Mouse (Mus musculus) layer of hippocampus, adult 2 months (tissue): ENCODE measurements around the gene Cep95. TPM values are rescaled to one million over a fixed set of nuclear protein-coding genes. Genes with fewer than 3 reads are reported as not detected.

Source experiments
- DNase-seq, 2 experiments: peaks; one replicate each; pipeline ENCODE4 v3.0.0; 2022; ENCODE audit warnings: low spot score in 2 of 2
- H3K27ac ChIP-seq: fragments of 200-600 bp; 2 replicates; pipeline ENCODE4 v1.8.1; 2022
- H3K4me3 ChIP-seq: fragments of 200-600 bp; 2 replicates; pipeline ENCODE4 v1.8.1; 2022; ENCODE audit warnings: mild to moderate bottlenecking
- CTCF ChIP-seq: fragments of 200-600 bp; conservative IDR thresholded peaks from 2 replicates; pipeline ENCODE4 v1.8.1; 2022; ENCODE audit warnings: antibody characterized with exemption, mild to moderate bottlenecking, moderate library complexity
- total RNA-seq, 2 experiments: library from RNA; stranded (reverse); gene quantifications; 2 replicates each; pipeline ENCODE4 v1.2.3; 2021

Cep95 gene
- total RNA-seq, 2 experiments from 2014 or later: 13.6 to 18.8 TPM

GRCm38 (mm10) chr11:106759028-106759427, 30.0 kb upstream of the Cep95 start:
- no peak for DNase-seq
- no peak for TF ChIP-seq CTCF
- Histone ChIP-seq H3K27ac (no peak overlapping the region), H3K4me3 (no peak overlapping the region)

DNA sequence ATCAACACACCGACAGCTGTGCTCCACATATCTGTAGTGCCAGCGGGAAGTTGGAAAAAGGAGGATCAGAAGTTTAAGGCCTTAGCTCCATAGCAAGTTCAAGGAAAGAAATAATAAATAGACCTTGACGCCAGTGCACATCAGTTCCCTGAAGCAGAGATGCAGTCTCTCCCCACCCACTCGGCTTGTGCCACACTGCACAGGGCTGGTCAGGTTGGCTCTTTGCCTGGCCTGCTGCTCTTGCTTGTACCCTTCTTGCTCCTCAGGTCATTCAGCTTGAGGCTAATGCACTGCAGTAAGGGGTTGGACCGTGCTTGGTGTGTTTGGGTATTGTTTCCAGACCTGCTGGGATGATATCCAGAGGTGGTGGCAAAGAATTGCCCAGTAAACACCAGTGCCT, 28.5 kb upstream of the Cep95 start:
- no peak for TF ChIP-seq CTCF
- H3K27ac ChIP-seq: no peak overlapping the region
- DNase-seq: no peak
- H3K4me3 ChIP-seq: no peak overlapping the region

- Histone ChIP-seq H3K27ac (peak overlapping the region; percentile 39; the same call in 1 of the 2 replicates), H3K4me3 (no peak overlapping the region)
- DNase-seq: no peak
- TF ChIP-seq CTCF: no peak
Observed at GRCm38 (mm10) chr11:106762139-106762799, 26.8 kb upstream of the Cep95 start.

DNA sequence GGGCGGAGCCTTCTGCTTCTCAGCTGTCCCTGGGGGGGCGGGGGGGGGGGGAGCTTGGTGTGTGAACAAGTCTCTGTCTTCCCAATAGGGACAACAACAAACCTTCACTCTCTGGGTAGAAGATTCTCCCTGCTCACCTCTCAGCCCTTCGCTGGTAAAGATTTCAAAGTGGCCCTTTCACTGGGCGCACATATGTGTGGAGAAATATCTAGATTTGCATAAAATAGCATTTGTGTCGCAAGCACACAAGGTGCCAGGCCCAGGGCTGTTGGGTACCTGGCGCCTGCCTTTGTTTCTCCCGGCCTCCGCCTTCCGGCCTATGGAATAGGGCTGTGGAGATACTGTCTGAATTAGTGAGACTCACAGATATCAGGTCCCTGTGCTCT, 26.3 kb upstream of the Cep95 start:
- no peak for DNase-seq
- peak overlapping the region; percentile 46; the same call in 1 of the 2 replicates for H3K27ac ChIP-seq
- no peak overlapping the region for H3K4me3 ChIP-seq
- TF ChIP-seq CTCF: no peak

DNA sequence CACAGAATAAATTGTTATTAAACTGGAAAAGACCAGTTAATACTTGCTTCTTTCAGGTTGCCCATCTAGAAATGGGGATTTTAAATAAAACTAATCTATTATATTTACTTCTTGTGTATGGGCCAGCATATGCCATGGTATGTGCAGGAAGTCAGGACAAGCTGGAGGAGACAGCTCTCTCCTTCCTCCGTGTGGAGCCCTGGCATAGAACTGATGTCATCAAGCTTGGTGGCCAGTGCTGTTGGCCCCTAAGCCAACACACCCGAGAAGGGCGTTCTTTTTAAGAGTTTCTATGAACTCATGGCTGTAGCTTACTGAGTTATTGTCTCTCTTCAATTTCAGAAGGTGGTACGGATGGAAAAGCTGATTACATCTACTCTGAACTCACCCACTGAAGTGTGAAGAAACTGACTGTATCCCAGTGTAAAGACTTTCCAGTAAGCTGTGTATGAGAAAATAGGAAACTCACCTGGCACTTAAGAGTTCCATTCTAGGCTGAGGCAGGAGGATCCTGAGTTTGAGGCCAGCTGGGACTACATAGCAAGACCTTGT, 22.4 kb upstream of the Cep95 start:
- no peak for DNase-seq
- H3K4me3 ChIP-seq: no peak overlapping the region
- no peak overlapping the region for H3K27ac ChIP-seq
- TF ChIP-seq CTCF: no peak

- no peak overlapping the region for H3K4me3 ChIP-seq
- no peak overlapping the region for H3K27ac ChIP-seq
- peak; percentile 43 for TF ChIP-seq CTCF
- no peak for DNase-seq
Observed at GRCm38 (mm10) chr11:106767516-106767915, 21.5 kb upstream of the Cep95 start.

DNA sequence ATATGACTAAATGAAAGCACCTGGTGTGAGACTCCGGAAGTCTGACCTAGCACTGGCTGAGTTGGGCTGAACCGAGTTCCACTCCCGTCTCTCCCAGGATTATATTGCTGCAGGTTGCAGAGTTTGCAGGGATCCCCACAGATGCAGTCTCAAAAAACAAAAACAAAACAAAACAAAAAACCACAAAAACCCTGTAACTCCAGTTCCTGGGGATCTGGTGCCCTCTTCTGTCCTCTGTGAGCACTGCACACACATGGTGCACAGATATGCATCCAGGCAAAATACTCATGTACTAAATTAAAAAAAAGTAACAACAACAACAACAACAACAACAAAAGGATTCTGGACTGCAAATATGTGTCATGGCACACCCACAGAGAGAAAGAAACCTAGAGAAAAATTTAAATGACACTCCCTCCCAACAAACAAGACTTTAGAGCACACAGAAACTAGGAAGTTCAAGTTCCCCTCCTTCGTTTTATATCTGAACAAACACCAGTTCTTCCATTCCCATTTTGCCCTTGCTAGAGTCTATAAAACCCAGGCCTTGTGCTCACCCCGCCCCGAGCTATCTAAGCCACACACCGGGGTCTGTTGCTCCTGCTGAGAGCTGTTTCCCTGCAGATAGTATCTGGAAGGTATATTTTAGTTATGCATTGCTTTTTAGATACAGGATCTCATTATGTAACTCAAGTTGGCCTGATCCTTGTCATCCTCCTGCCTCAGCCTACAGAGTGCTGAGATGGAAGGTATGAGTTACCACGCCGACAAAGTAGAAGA, 18.7 kb upstream of the Cep95 start:
- DNase-seq: no peak
- H3K4me3 ChIP-seq: no peak overlapping the region
- peak; percentile 63 for TF ChIP-seq CTCF
- no peak overlapping the region for H3K27ac ChIP-seq

- no peak overlapping the region for H3K4me3 ChIP-seq
- no peak for DNase-seq
- H3K27ac ChIP-seq: no peak overlapping the region
- TF ChIP-seq CTCF: no peak
Observed at GRCm38 (mm10) chr11:106773061-106773460, 16.0 kb upstream of the Cep95 start.

GRCm38 (mm10) chr11:106776960-106777359, 12.1 kb upstream of the Cep95 start:
- Histone ChIP-seq H3K4me3 (no peak overlapping the region), H3K27ac (no peak overlapping the region)
- TF ChIP-seq CTCF: no peak
- DNase-seq: no peak

DNA sequence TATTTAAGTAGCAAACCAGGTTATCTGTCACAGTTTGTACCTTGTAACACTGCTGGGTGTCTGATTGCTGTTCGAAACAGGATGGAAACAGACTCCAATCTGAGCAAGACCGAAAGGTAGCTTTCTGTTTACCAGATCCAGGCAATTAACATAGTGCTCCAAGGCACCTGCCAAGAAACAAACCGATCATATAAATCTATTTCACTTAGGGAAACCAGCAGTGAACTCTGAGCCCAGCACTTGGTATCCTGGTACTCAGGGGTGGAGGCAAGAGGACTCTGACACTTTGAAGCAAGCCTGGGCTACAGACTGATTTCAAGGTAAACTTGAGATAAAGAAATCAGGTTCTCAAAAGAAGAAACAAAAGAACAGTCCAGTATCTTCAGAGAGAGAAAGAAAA, 11.7 kb upstream of the Cep95 start:
- no peak for TF ChIP-seq CTCF

GRCm38 (mm10) chr11:106778132-106778531, 10.9 kb upstream of the Cep95 start:
- H3K4me3 ChIP-seq: no peak overlapping the region
- H3K27ac ChIP-seq: no peak overlapping the region
- TF ChIP-seq CTCF: no peak
- no peak for DNase-seq

More for the DNA sequence above, 11.7 kb upstream of the Cep95 start:
- no peak for DNase-seq
- no peak overlapping the region for H3K4me3 ChIP-seq
- no peak overlapping the region for H3K27ac ChIP-seq

- no peak for DNase-seq
- H3K4me3 ChIP-seq: peak overlapping the region; percentile 90
- H3K27ac ChIP-seq: peak overlapping the region; percentile 91
- no peak for TF ChIP-seq CTCF
Observed at GRCm38 (mm10) chr11:106778589-106779387, 10.3 kb upstream of the Cep95 start.
